ENCODE assay signal across 9 mouse cellular contexts in the genomic region with DNA sequence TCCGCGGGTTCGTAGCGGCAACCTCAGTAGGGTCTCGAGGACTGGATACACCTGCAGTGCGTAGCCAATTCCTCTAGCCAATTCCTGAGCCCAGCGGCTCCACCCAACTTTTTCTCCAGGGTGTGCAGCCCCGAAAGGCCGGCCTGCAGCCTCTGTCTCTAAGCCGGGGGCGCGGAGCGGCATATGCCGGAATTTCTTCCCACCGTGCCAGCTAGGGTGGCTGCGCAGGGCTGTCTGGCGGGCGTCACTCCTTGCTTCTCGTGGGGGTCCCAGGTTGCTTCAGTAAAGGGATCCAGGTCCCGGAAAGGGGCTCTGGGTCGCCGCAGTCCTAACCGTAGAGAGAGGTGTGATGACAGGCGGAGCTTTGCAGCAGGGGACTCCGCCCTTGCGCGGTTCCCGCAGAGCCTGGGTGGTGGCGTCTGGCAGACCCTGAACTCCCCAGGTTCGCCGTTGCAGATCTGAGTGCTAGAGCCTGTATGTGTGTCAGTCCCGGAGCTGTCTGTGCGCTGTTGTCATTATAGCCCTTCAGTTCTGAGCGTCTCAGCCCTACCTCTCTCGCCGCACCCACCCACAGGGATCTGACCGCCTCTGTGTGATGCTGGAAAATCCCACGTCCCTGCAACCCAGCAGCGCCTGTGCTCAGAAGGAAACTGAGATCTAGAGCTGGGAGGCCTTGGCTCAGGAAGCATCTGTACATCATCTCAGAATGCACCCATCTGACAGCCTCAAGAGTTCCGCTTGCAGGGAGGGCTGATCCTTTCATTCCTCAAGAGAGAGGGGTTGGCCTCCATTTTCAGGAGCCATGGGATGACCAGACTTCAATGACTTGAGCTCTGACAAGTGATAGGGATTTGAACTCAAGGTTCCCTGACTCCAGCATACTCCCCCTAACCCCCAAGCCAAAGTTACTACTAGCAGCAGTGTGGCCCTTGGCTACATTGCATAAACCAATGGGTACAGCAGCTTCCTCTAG. TPM values are rescaled to one million over a fixed set of nuclear protein-coding genes. Genes with fewer than 3 reads are reported as not detected.
A peak's percentile ranks its signal among the peaks of the same experiment; 100 is the strongest.
DNase-seq lines count a peak whose midpoint lies in the region; ATAC-seq and TF ChIP-seq lines count a peak whose summit lies in the region.
"Had no signal": no experiment of that assay in that cellular context is flagged by ENCODE, and none has a peak within 500 bp of the region (broad histone marks: within the 10 kb centered on the region; RNA-seq: fewer than 3 reads in every experiment).

No protein-coding gene starts in this region.

- H3K4me2 ChIP-seq in heart, embryonic 14.5 days (ENCODE audit: low read length) = peak overlapping the region; percentile 100
- peak overlapping the region; percentile 99 for H3K4me2 ChIP-seq in stomach, embryonic 15.5 days

- H3K9ac ChIP-seq in heart, embryonic 14.5 days (ENCODE audit: low read length) = peak overlapping the region; percentile 75
- H3K9ac ChIP-seq in stomach, embryonic 15.5 days = peak overlapping the region; percentile 22; the same call in 1 of the 2 replicates

- 2% methylated on average over 40 of the region's 40 CpGs for WGBS in heart, embryonic 14.5 days
- WGBS in stomach, embryonic 15.5 days = under 1% methylated on average over 40 of the region's 40 CpGs

- ATAC-seq in common myeloid progenitor, adult 5-6 weeks (replicated peaks; ENCODE audit: low read depth, poor library complexity, severe bottlenecking) = peak; percentile 19; the same call in 1 of the 2 replicates
- ATAC-seq in heart, embryonic 14.5 days (ENCODE audit: insufficient number of reproducible peaks, insufficient read depth, low FRiP score, low read depth) = peak; percentile 10
- ATAC-seq in megakaryocyte-erythroid progenitor cell, adult 5-6 weeks (replicated peaks; ENCODE audit: low FRiP score, low TSS enrichment, poor library complexity, severe bottlenecking) = peak; percentile 14; the same call in 1 of the 2 replicates
- peak; percentile 0; the same call in 1 of the 2 replicates for ATAC-seq in stomach, embryonic 15.5 days (ENCODE audit: insufficient read depth, low FRiP score, low read depth)

- H3K9me3 ChIP-seq in heart, embryonic 14.5 days (ENCODE audit: control insufficient read depth, low read length) = no peaks in the 10 kb centered on the region
- H3K9me3 ChIP-seq in stomach, embryonic 15.5 days = no peaks in the 10 kb centered on the region

- H3K27me3 ChIP-seq in testis, adult 2 months (ENCODE audit: control insufficient read depth, insufficient read depth, low read length) = no peaks in the 10 kb centered on the region
- H3K27me3 ChIP-seq in heart, embryonic 14.5 days (ENCODE audit: control insufficient read depth, insufficient read depth, low read length) = peaks cover 42% of the 10 kb centered on the region
- H3K27me3 ChIP-seq in stomach, embryonic 15.5 days (replicated peaks) = peaks cover 45% of the 10 kb centered on the region

- TF ChIP-seq POLR2A in testis, adult 2 months (IDR thresholded peaks at IDR 0.05; ENCODE audit: control insufficient read depth, low read depth, low read length) = no peak

- DNase-seq in testis, postnatal 14 days (ENCODE audit: low spot score) = no peak
- peak; percentile 53 to 63 for DNase-seq in layer of hippocampus, postnatal 25 days (ENCODE audit: extremely low spot score in 1 of 2, low spot score in 1 of 2)
- DNase-seq in yolk sac, embryonic 10.5 days (ENCODE audit: low spot score) = no peak

- H3K27ac ChIP-seq in testis, adult 2 months (ENCODE audit: control insufficient read depth, insufficient read depth, low read depth, low read length) = no peak overlapping the region
- H3K27ac ChIP-seq in heart, embryonic 14.5 days (replicated peaks in 1 of 2; ENCODE audit: control insufficient read depth in 1 of 2, insufficient read depth in 1 of 2, low read depth in 2 of 2, low read length in 2 of 2) = no peak overlapping the region
- no peak overlapping the region for H3K27ac ChIP-seq in stomach, embryonic 15.5 days

- peaks cover 14% of the 10 kb centered on the region for H3K4me1 ChIP-seq in testis, adult 2 months (ENCODE audit: control insufficient read depth, insufficient read depth, low read length)
- peaks cover 13 to 15% of the 10 kb centered on the region in 2 experiments; a peak in 3 of 4 replicates for H3K4me1 ChIP-seq in heart, embryonic 14.5 days (ENCODE audit: control insufficient read depth in 2 of 2, insufficient read depth in 2 of 2, low read length in 2 of 2)
- 0 out of 2 replicates have a peak, but pooled peaks cover 4% of the 10 kb centered on the region for H3K4me1 ChIP-seq in stomach, embryonic 15.5 days

- H3K4me3 ChIP-seq in testis, adult 2 months (ENCODE audit: control insufficient read depth, low read depth, low read length) = peak overlapping the region; percentile 85
- H3K4me3 ChIP-seq in heart, embryonic 14.5 days (ENCODE audit: control insufficient read depth in 1 of 2, insufficient read depth in 1 of 2, low read depth in 1 of 2, low read length in 2 of 2) = peak overlapping the region; percentile 61 to 73
- H3K4me3 ChIP-seq in stomach, embryonic 15.5 days (replicated peaks) = peak overlapping the region; percentile 65

- no peaks in the 10 kb centered on the region for H3K36me3 ChIP-seq in testis, adult 2 months (ENCODE audit: control insufficient read depth, insufficient read depth, low read length)
- no peaks in the 10 kb centered on the region for H3K36me3 ChIP-seq in heart, embryonic 14.5 days (ENCODE audit: control insufficient read depth, insufficient read depth, low read length)
- H3K36me3 ChIP-seq in stomach, embryonic 15.5 days = no peaks in the 10 kb centered on the region

- no peak for TF ChIP-seq CTCF in testis, adult 2 months (IDR thresholded peaks at IDR 0.05; ENCODE audit: control insufficient read depth, insufficient read depth, insufficient replicate concordance, low read depth, low read length)

RNA-seq across cellular contexts. Expression of gene Ablim2, which starts 0.7 kb away (rescaled TPM):
- polyA plus RNA-seq in testis, adult 2 months (2012; rRNA removed) = 1.2 and 1.7 TPM in 2 replicates
- total RNA-seq in common myeloid progenitor, adult 5-6 weeks (2017) = not detected in 2 replicates
- 3.7 and 4.0 TPM in 2 replicates for polyA plus RNA-seq in heart, embryonic 14.5 days (2014; fragmentation: Nextera tagmentation; extraction: Ambion mirVana)
- total RNA-seq in layer of hippocampus, postnatal 25 days (2021) = 100 to 1,000 TPM; 123 to 132 TPM
- total RNA-seq in megakaryocyte-erythroid progenitor cell, adult 5-6 weeks (2014; fragmentation: Nextera tagmentation) = 0.22 TPM in 1 of 2 replicates, not detected in the other
- total RNA-seq in megakaryocyte-erythroid progenitor cell, adult 5-6 weeks (2017) = 0.38 and 3.1 TPM in 2 replicates
- 2.8 and 3.4 TPM in 2 replicates for polyA plus RNA-seq in stomach, embryonic 15.5 days (2015; fragmentation: Nextera tagmentation; extraction: Ambion mirVana)
- total RNA-seq: neutrophil, adult 5-6 weeks had no signal

RNA-seq across cellular contexts. Expression of gene Sh3tc1, which starts 18.6 kb away (rescaled TPM):
- 0.59 and 0.72 TPM in 2 replicates for polyA plus RNA-seq in testis, adult 2 months (2012; rRNA removed)
- 3.9 and 8.5 TPM in 2 replicates for total RNA-seq in common myeloid progenitor, adult 5-6 weeks (2017)
- 6.3 and 7.8 TPM in 2 replicates for polyA plus RNA-seq in heart, embryonic 14.5 days (2014; fragmentation: Nextera tagmentation; extraction: Ambion mirVana)
- total RNA-seq in layer of hippocampus, postnatal 25 days (2021) = 1 to 10 TPM; 1.5 to 1.6 TPM
- total RNA-seq in megakaryocyte-erythroid progenitor cell, adult 5-6 weeks (2014; fragmentation: Nextera tagmentation) = 2.5 TPM in 1 of 2 replicates, not detected in the other
- 0.23 TPM in 1 of 2 replicates, not detected in the other for total RNA-seq in megakaryocyte-erythroid progenitor cell, adult 5-6 weeks (2017)
- 6.5 and 7.4 TPM in 2 replicates for polyA plus RNA-seq in stomach, embryonic 15.5 days (2015; fragmentation: Nextera tagmentation; extraction: Ambion mirVana)

Comparison
In these comparisons a context has a peak if more than half of its experiments do, and no peak if none do; other contexts are left out.
1. DNase-seq: peak in layer of hippocampus, postnatal 25 days (2 of 2); none in testis, postnatal 14 days (single experiment) and yolk sac, embryonic 10.5 days (single experiment).
2. RNA of gene Ablim2, which starts 0.7 kb away (total RNA-seq): 123 to 132 TPM in layer of hippocampus, postnatal 25 days; 0.22 to 3.1 TPM in megakaryocyte-erythroid progenitor cell, adult 5-6 weeks and not detected in common myeloid progenitor, adult 5-6 weeks; every median in the first group is over 10 times any median in the second.
3. Peak in every context shown above with its lines, with median percentiles within 50 percentile points of each other: H3K4me3 ChIP-seq and ATAC-seq.